Mouse (Mus musculus) C2C12 (cell line): ENCODE results near the gene March6. TPM values are rescaled to one million over a fixed set of nuclear protein-coding genes. Genes with fewer than 3 reads are reported as not detected.
A peak's percentile ranks its signal among the peaks of the same experiment; 100 is the strongest.

Experiments used
- H3K27me3 ChIP-seq: one replicate; pipeline ENCODE4 v1.6.1; 2011; ENCODE audit not compliant: control insufficient read depth, insufficient read depth, insufficient read length
- H3K36me3 ChIP-seq: one replicate; pipeline ENCODE4 v1.6.1; 2011; ENCODE audit not compliant: control insufficient read depth, insufficient read depth
- H3K4me3 ChIP-seq: one replicate; pipeline ENCODE4 v1.5.1; 2011; ENCODE audit warnings: mild to moderate bottlenecking, control low read depth; ENCODE audit not compliant: poor library complexity, insufficient read depth, severe bottlenecking
- H3K79me2 ChIP-seq: one replicate; pipeline ENCODE4 v1.6.1; 2011; ENCODE audit not compliant: control insufficient read depth, insufficient read depth
- H3K79me3 ChIP-seq: one replicate; pipeline ENCODE4 v1.6.1; 2011; ENCODE audit warnings: low read depth, control low read depth
- H3ac ChIP-seq: one replicate; pipeline ENCODE3; 2011; ENCODE audit warnings: low read depth; ENCODE audit not compliant: control insufficient read depth, insufficient read length
- CEBPB ChIP-seq: IDR thresholded peaks from one replicate; pipeline ENCODE4 v1.6.1; 2011; ENCODE audit warnings: low read depth, mild to moderate bottlenecking, control low read depth, moderate library complexity
- CTCF ChIP-seq: IDR thresholded peaks from one replicate; pipeline ENCODE4 v1.5.1; 2011; ENCODE audit not compliant: control insufficient read depth, insufficient read depth, insufficient read length
- FOSL1 ChIP-seq: IDR thresholded peaks from one replicate; pipeline ENCODE4 v1.8.0; 2011; ENCODE audit warnings: mild to moderate bottlenecking, low read length; ENCODE audit not compliant: poor library complexity, insufficient read depth, severe bottlenecking
- MAX ChIP-seq: IDR thresholded peaks from one replicate; pipeline ENCODE4 v1.6.1; 2011; ENCODE audit warnings: mild to moderate bottlenecking, control low read depth
- MYOD1 ChIP-seq: IDR thresholded peaks from one replicate; pipeline ENCODE4 v1.6.1; 2011; ENCODE audit warnings: low read depth; ENCODE audit not compliant: control insufficient read depth, insufficient read length
- MYOG ChIP-seq: IDR thresholded peaks from one replicate; pipeline ENCODE4 v1.6.1; 2011; ENCODE audit not compliant: control insufficient read depth, insufficient read length; ENCODE audit errors: extremely low read depth
- USF1 ChIP-seq: IDR thresholded peaks from one replicate; pipeline ENCODE4 v1.6.1; 2011; ENCODE audit warnings: low read depth, mild to moderate bottlenecking, control low read depth, moderate library complexity
- polyA plus RNA-seq: library from polyadenylated mRNA; unstranded; fragments of >200 nt; fragmentation: generic; extraction: Trizol; gene quantifications from one replicate; pipeline ENCODE4 v1.2.1, GENCODE M21; 2012; ENCODE audit warnings: missing spikeins

The March6 gene
- polyA plus RNA-seq, 1 experiment = 22.5 TPM

GRCm38 (mm10) chr15:31428571-31428970 is 102.3 kb downstream of the March6 start:
- H3K27me3 ChIP-seq = no peaks in the 10 kb centered on the region
- H3ac ChIP-seq = no peak overlapping the region
- no peaks in the 10 kb centered on the region for H3K79me2 ChIP-seq
- no peak overlapping the region for H3K4me3 ChIP-seq
- TF ChIP-seq MYOD1 (peak; percentile 26), CEBPB (peak; percentile 37), CTCF (no peak), FOSL1 (no peak), MAX (no peak), MYOG (no peak), USF1 (no peak)
- H3K79me3 ChIP-seq = no peaks in the 10 kb centered on the region
- no peaks in the 10 kb centered on the region for H3K36me3 ChIP-seq

GRCm38 (mm10) chr15:31427390-31427789 is 103.5 kb downstream of the March6 start:
- H3K79me3 ChIP-seq = no peaks in the 10 kb centered on the region
- no peak overlapping the region for H3ac ChIP-seq
- TF ChIP-seq CEBPB = no peak
- TF ChIP-seq MAX = no peak
- TF ChIP-seq CTCF = peak; percentile 11
- no peaks in the 10 kb centered on the region for H3K27me3 ChIP-seq
- no peaks in the 10 kb centered on the region for H3K79me2 ChIP-seq
- H3K36me3 ChIP-seq = no peaks in the 10 kb centered on the region
- no peak overlapping the region for H3K4me3 ChIP-seq

DNA sequence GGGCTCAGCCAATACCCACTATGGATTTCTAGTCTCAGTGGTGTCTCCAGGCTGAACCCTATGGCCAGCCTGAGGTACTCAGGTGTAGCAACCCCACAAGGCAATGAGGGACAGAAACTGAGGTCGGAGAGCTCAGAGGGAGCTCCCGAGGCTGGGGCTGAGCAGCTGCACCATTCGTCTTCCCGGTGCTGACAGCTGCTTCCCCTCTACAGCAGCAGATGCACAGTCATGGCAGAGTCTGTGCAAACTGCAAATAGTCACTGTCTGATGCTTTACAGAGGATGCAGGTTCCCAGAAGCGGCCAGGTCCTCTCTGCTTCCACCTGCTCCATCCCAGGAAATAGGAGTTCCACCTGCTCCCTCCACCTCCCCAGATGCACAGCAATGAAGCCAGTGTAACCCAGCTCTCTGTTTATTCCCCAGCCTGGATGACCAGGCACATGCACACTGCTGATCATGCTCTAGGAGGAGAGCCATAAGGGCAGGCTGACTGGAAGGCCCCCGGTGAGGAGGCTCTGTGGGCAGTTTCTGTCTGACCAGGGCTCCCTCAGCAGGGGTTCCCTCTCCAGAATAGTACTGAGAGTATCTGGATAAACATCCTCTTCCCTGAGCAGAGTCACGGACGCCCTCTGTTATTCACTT is 104.7 kb downstream of the March6 start:
- Histone ChIP-seq H3K27me3 (no peaks in the 10 kb centered on the region), H3K36me3 (no peaks in the 10 kb centered on the region), H3ac (no peak overlapping the region), H3K79me2 (no peaks in the 10 kb centered on the region), H3K79me3 (no peaks in the 10 kb centered on the region), H3K4me3 (no peak overlapping the region)
- TF ChIP-seq MAX = no peak
- peak; percentile 93 for TF ChIP-seq MYOD1

GRCm38 (mm10) chr15:31422649-31423369 is 108.0 kb downstream of the March6 start:
- Histone ChIP-seq H3K79me3 (no peaks in the 10 kb centered on the region), H3K36me3 (no peaks in the 10 kb centered on the region), H3K4me3 (no peak overlapping the region), H3ac (no peak overlapping the region), H3K79me2 (no peaks in the 10 kb centered on the region), H3K27me3 (no peaks in the 10 kb centered on the region)
- TF ChIP-seq MYOG (no peak), CEBPB (no peak), USF1 (no peak), CTCF (no peak), MAX (no peak), MYOD1 (no peak), FOSL1 (no peak)

GRCm38 (mm10) chr15:31419037-31419436 is 111.8 kb downstream of the March6 start:
- Histone ChIP-seq H3K4me3 (no peak overlapping the region), H3K27me3 (no peaks in the 10 kb centered on the region), H3K79me2 (no peaks in the 10 kb centered on the region), H3K36me3 (no peaks in the 10 kb centered on the region), H3K79me3 (no peaks in the 10 kb centered on the region), H3ac (no peak overlapping the region)
- TF ChIP-seq MAX (no peak), CTCF (peak; percentile 27)

DNA sequence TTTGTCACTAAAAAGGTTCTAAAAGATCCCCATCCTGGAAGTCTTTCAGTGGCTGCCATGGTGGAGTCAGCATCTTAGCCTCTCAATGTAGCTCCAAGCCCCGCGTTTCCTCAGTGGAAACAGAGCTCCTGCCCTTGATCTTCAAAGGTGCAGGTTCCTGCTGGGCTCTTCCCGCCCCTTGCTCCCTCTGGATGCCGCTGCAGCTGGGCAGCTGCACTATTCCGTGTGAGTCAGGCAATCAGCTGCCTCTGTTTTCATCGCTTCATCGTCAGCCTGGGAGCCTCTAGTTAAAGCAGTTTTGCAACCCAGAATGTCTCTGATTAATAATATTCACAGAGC is 112.2 kb downstream of the March6 start:
- Histone ChIP-seq H3K79me3 (no peaks in the 10 kb centered on the region), H3K4me3 (no peak overlapping the region), H3K79me2 (no peaks in the 10 kb centered on the region), H3K27me3 (no peaks in the 10 kb centered on the region), H3ac (no peak overlapping the region), H3K36me3 (no peaks in the 10 kb centered on the region)
- TF ChIP-seq USF1 (no peak), MAX (no peak), CEBPB (no peak), MYOG (no peak), FOSL1 (no peak), MYOD1 (no peak), CTCF (no peak)
